Mouse (Mus musculus) megakaryocyte-erythroid progenitor cell, adult 5-6 weeks (primary cell): ENCODE measurements around the gene Mprip. TPM values are rescaled to one million over a fixed set of nuclear protein-coding genes. Genes with fewer than 3 reads are reported as not detected.

Experiments used
- ATAC-seq: replicated peaks from 2 replicates; pipeline ENCODE4 v1.8.0; 2016; ENCODE audit warnings: mild to moderate bottlenecking, inconsistent platforms; ENCODE audit not compliant: severe bottlenecking, poor library complexity, low FRiP score, low TSS enrichment
- total RNA-seq, 2 experiments: library from RNA; stranded (forward) in 1 of 2; stranded (reverse) in 1 of 2; fragments of 200-1000, 215-1000 nt in 1 of 2; fragments of >200 nt in 1 of 2; fragmentation: Nextera tagmentation in 1 of 2; gene quantifications; 2 replicates each; pipeline ENCODE4 v1.2.3; 2014 to 2017

Gene Mprip
- total RNA-seq, 2 experiments from 2014 or later: 53.1 to 71.1 TPM

DNA sequence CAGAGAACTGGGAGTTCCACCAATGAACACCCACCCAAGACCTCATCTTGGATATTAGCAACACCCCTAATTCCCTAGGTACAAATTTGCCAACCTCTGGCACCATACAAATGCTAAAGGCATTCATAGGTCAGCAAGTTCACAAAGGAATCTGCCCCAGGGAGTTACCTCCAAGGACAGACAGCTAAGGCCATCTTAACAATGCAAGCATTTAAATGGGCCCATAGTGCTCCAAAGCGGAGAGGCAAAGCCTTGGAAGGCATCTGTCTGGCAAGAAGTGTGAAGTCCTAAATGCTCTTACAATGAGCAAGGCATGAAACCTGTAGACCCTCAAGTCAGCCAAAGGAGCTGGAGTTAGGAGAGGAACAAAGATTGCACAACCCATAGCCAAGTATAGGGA is 153.2 kb downstream of the Mprip start:
- no peak for ATAC-seq

DNA sequence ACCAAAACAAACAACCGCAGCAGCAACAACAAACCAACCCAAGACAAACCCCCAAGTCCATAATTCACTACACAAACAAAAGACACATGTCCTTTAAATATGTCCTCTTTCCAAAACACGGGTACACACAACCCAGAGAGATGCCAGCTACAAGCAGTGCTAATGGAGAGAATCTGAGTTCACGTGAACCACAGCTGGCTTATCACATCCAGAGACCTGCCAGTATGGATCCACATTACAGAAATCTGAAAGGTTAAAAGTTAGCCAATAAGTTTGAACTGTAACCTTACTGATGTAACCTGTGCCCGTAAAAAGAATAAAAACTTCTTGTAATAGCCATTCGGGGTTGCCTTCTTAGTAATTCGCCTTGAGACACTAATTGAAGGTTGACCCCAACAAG is 153.8 kb downstream of the Mprip start:
- ATAC-seq: no peak

DNA sequence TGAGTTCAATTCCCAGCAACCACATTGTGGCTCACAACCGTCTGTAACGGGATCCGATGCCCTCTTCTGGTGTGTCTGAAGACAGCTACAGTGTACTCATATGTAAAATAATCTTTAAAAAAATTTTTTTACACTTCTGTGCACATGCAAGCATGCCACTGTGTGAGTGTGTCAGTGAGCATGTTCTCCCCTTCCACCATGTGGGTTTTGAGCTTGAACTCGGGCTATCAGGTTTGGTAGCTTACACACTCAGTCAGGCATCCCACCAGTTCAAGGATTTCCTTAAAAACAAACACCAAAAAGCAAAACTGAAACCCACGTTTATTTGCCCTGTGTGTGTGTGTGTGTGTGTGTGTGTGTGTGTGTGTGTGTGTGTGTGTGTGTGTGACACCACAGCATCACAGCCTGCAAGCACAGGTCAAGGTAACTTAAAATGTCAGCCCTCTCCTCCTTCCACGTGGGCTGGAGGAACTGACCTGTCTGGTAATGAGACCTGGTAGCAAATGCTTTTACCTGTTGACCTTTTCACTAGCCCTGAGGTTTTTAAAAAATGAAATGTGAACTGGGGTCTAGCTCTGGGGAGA is 154.5 kb downstream of the Mprip start:
- ATAC-seq: no peak

DNA sequence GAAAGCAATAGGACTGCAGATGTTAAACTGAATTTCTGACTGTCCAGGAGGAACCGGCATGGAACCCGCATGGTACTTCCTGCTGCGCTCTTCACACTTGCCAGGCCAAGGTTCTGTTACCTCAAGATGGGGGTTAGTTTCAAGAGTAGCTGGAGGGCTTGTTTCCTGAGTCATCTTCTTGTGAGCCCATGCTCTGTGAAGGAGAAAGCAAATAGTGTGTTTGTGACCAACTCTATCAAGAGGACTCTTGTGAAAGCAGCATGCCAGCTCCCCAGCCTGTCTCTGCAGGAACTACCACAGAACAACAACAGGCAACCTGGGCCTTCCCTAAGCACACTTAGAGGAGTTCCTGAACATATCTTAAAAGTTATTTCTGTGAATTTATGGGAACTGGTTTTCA is 156.8 kb downstream of the Mprip start:
- no peak for ATAC-seq

DNA sequence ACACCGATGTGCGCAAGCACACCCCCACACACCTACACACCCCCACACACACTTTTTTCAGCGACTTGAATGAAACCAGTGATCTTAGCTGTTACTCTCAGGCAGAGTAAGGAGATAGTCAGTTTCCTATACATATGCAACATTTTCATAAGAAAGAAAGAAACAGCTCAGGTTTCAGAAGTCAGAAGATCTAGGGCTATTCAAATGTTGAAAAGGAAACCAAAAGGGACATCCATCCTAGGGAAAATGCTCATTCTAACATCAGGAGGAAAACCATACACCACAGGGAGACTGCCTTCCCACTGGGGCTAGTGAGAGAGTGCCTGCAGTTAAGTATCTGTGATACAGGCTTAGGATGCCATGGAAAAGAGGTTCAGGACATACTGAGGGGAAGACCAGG is 160.5 kb downstream of the Mprip start:
- no peak for ATAC-seq

Other genes with a start within 250 kb of the Mprip start
- gene Jmjd4, start 211.3 kb upstream of the Mprip start, total RNA-seq (2014; fragmentation: Nextera tagmentation): 10.2 and 12.8 TPM in 2 replicates
- gene Jmjd4, start 211.3 kb upstream of the Mprip start, total RNA-seq (2017): 7.4 and 10.3 TPM in 2 replicates
- 8.7 and 11.5 TPM in 2 replicates for gene Snap47, start 210.1 kb upstream of the Mprip start, total RNA-seq (2014; fragmentation: Nextera tagmentation)
- 9.0 and 9.6 TPM in 2 replicates for gene Snap47, start 210.1 kb upstream of the Mprip start, total RNA-seq (2017)
- 2.0 and 2.6 TPM in 2 replicates for gene Zfp867, start 188.8 kb upstream of the Mprip start, total RNA-seq (2014; fragmentation: Nextera tagmentation)
- 2.2 and 2.7 TPM in 2 replicates for gene Zfp867, start 188.8 kb upstream of the Mprip start, total RNA-seq (2017)
- gene Zkscan17, start 134.6 kb upstream of the Mprip start, total RNA-seq (2014; fragmentation: Nextera tagmentation): 23.0 and 24.9 TPM in 2 replicates
- 10.4 and 17.5 TPM in 2 replicates for gene Zkscan17, start 134.6 kb upstream of the Mprip start, total RNA-seq (2017)
- gene Nlrp3, start 119.7 kb upstream of the Mprip start, total RNA-seq (2014; fragmentation: Nextera tagmentation): not detected in 2 replicates
- gene Nlrp3, start 119.7 kb upstream of the Mprip start, total RNA-seq (2017): 0.30 TPM in 1 of 2 replicates, not detected in the other
- gene Olfr222, start 85.1 kb upstream of the Mprip start, total RNA-seq (2014; fragmentation: Nextera tagmentation): not detected in 2 replicates
- gene Olfr222, start 85.1 kb upstream of the Mprip start, total RNA-seq (2017): not detected in 2 replicates
- gene Olfr223, start 68.0 kb upstream of the Mprip start, total RNA-seq (2014; fragmentation: Nextera tagmentation): not detected in 2 replicates
- gene Olfr223, start 68.0 kb upstream of the Mprip start, total RNA-seq (2017): not detected in 2 replicates
- 2.6 and 2.8 TPM in 2 replicates for gene Pld6, start 126.3 kb downstream of the Mprip start, total RNA-seq (2014; fragmentation: Nextera tagmentation)
- gene Pld6, start 126.3 kb downstream of the Mprip start, total RNA-seq (2017): 1.4 and 2.1 TPM in 2 replicates
- 25.4 and 31.1 TPM in 2 replicates for gene Flcn, start 148.7 kb downstream of the Mprip start, total RNA-seq (2014; fragmentation: Nextera tagmentation)
- gene Flcn, start 148.7 kb downstream of the Mprip start, total RNA-seq (2017): 17.0 and 21.1 TPM in 2 replicates
- 19.6 and 21.9 TPM in 2 replicates for gene Nt5m, start 178.1 kb downstream of the Mprip start, total RNA-seq (2014; fragmentation: Nextera tagmentation)
- gene Nt5m, start 178.1 kb downstream of the Mprip start, total RNA-seq (2017): 16.6 and 26.9 TPM in 2 replicates
- gene Cops3, start 178.5 kb downstream of the Mprip start, total RNA-seq (2014; fragmentation: Nextera tagmentation): 171 and 212 TPM in 2 replicates
- gene Cops3, start 178.5 kb downstream of the Mprip start, total RNA-seq (2017): 224 and 228 TPM in 2 replicates